Mouse (Mus musculus): Measurements from ENCODE around the gene Haus2. TPM values are rescaled to one million over a fixed set of nuclear protein-coding genes. Genes with fewer than 3 reads are reported as not detected.

Gene Haus2
- polyA plus RNA-seq, 1 experiment from 2014 or later: 13.2 TPM

GRCm38 (mm10) chr2:120667446-120667845, 58.3 kb downstream of the Haus2 start:
- TF ChIP-seq CTCF (IDR thresholded peaks at IDR 0.05): no peak
- no peak for TF ChIP-seq EP300 (IDR thresholded peaks at IDR 0.05)
- no peak for DNase-seq (ENCODE audit: low spot score)
- Histone ChIP-seq H3K4me3 (ENCODE audit: low read depth, low read length) (no peak overlapping the region), H3K27ac (ENCODE audit: low read length) (no peak overlapping the region), H3K4me1 (ENCODE audit: insufficient read depth, low read depth, low read length) (peaks cover 6% of the 10 kb centered on the region; the same call in 1 of the 2 replicates), H3K27me3 (replicated peaks; ENCODE audit: insufficient read depth, low read length) (no peaks in the 10 kb centered on the region), H3K9me3 (ENCODE audit: low read length) (no peaks in the 10 kb centered on the region), H3K36me3 (ENCODE audit: insufficient read depth, low read length) (no peaks in the 10 kb centered on the region), H3K4me2 (replicated peaks; ENCODE audit: low read depth, low read length) (no peak overlapping the region), H3K9ac (replicated peaks; ENCODE audit: low read depth) (no peak overlapping the region)
- ATAC-seq: no peak
- WGBS: 75% methylated on average over 2 of the region's 2 CpGs

GRCm38 (mm10) chr2:120670253-120670652, 61.1 kb downstream of the Haus2 start:
- TF ChIP-seq EP300 (IDR thresholded peaks at IDR 0.05) (peak; percentile 67), CTCF (IDR thresholded peaks at IDR 0.05) (peak; percentile 68)

More at GRCm38 (mm10) chr2:120670253-120670652, 61.1 kb downstream of the Haus2 start:
- Histone ChIP-seq H3K4me2 (replicated peaks; ENCODE audit: low read depth, low read length) (no peak overlapping the region), H3K9ac (replicated peaks; ENCODE audit: low read depth) (no peak overlapping the region), H3K36me3 (ENCODE audit: insufficient read depth, low read length) (0 out of 2 replicates have a peak, but pooled peaks cover 4% of the 10 kb centered on the region), H3K27ac (ENCODE audit: low read length) (no peak overlapping the region), H3K4me1 (ENCODE audit: insufficient read depth, low read depth, low read length) (no peaks in the 10 kb centered on the region), H3K4me3 (ENCODE audit: low read depth, low read length) (no peak overlapping the region), H3K27me3 (replicated peaks; ENCODE audit: insufficient read depth, low read length) (no peaks in the 10 kb centered on the region), H3K9me3 (ENCODE audit: low read length) (no peaks in the 10 kb centered on the region)
- WGBS: 40% methylated on average over 2 of the region's 2 CpGs
- DNase-seq (ENCODE audit: low spot score) (peak; percentile 86), ATAC-seq (peak; percentile 81)

Other genes starting within 250 kb of the Haus2 start
- 10.9 and 11.5 TPM in 2 replicates for gene Ganc, start 205.5 kb upstream of the Haus2 start, polyA plus RNA-seq (2015; fragmentation: Nextera tagmentation; extraction: Ambion mirVana)
- 12.0 and 14.0 TPM in 2 replicates for gene Tmem87a, start 205.3 kb upstream of the Haus2 start, polyA plus RNA-seq (2015; fragmentation: Nextera tagmentation; extraction: Ambion mirVana)
- gene Capn3, start 153.4 kb upstream of the Haus2 start, polyA plus RNA-seq (2015; fragmentation: Nextera tagmentation; extraction: Ambion mirVana): 0.55 and 0.92 TPM in 2 replicates
- gene Zfp106, start 45.5 kb upstream of the Haus2 start, polyA plus RNA-seq (2015; fragmentation: Nextera tagmentation; extraction: Ambion mirVana): 28.2 and 28.5 TPM in 2 replicates
- 40.0 and 48.0 TPM in 2 replicates for gene Snap23, start 41.7 kb upstream of the Haus2 start, polyA plus RNA-seq (2015; fragmentation: Nextera tagmentation; extraction: Ambion mirVana)
- gene Lrrc57, start 137 bp downstream of the Haus2 start, polyA plus RNA-seq (2015; fragmentation: Nextera tagmentation; extraction: Ambion mirVana): 24.7 and 28.2 TPM in 2 replicates
- gene Stard9, start 19.7 kb downstream of the Haus2 start, polyA plus RNA-seq (2015; fragmentation: Nextera tagmentation; extraction: Ambion mirVana): 15.4 and 17.8 TPM in 2 replicates
- 3.9 and 4.0 TPM in 2 replicates for gene Cdan1, start 240.7 kb downstream of the Haus2 start, polyA plus RNA-seq (2015; fragmentation: Nextera tagmentation; extraction: Ambion mirVana)
- 1.7 and 2.1 TPM in 2 replicates for gene Ttbk2, start 241.2 kb downstream of the Haus2 start, polyA plus RNA-seq (2015; fragmentation: Nextera tagmentation; extraction: Ambion mirVana)